Mouse (Mus musculus): Measurements from ENCODE around the gene Wnt3a. TPM values are rescaled to one million over a fixed set of nuclear protein-coding genes. Genes with fewer than 3 reads are reported as not detected.
A peak's percentile ranks its signal among the peaks of the same experiment; 100 is the strongest.
"Not testable (repeated sequence)": the region's sequence is repeated elsewhere in the genome, so short reads cannot be mapped to it uniquely, and the experiment has no call there.

Gene Wnt3a
- polyA plus RNA-seq, 1 experiment = not detected

DNA sequence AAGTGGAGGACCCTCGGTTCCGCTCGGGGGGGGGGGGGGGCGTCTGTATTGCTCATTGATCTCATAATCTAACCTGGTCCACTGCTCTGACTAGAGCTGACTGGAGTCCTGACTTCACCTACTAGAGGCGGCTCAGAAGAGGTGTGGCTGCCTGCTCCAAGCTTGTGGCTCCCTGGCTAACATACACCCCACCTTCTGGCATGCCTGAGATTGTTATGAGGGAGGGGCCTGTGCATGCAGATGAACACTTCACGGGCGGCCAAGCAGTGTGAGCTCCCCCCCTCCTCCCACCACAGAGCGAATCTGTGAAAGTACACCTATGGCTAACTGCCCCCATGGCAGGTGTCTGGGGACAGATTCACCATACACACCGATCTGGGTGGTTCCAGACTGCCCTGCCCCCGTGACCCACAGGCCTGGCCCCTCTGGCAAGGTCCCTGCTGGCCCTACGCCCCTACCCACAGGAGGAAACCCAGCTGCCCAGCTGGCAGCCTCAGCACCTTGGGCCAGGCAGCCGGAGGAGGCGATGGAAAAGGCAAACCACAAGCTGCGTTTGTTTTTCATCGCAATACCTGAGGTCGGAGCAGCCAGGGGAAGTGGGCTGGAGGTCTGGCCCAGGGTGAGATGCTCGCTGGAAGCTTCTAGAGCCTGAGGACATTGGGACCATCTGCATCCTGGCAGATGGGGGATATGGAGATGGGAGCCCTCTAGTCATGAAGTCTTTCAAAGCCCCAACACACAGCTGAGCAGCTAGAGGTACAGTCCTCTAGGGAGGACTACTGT is 22.7 kb upstream of the Wnt3a start:
- Histone ChIP-seq H3K27ac (replicated peaks; ENCODE audit: low read depth, low read length) (no peak overlapping the region), H3K4me1 (ENCODE audit: control insufficient read depth, insufficient read depth, insufficient read length, low read length) (no peaks in the 10 kb centered on the region), H3K4me3 (ENCODE audit: insufficient read depth, low read depth, low read length) (no peak overlapping the region)

DNA sequence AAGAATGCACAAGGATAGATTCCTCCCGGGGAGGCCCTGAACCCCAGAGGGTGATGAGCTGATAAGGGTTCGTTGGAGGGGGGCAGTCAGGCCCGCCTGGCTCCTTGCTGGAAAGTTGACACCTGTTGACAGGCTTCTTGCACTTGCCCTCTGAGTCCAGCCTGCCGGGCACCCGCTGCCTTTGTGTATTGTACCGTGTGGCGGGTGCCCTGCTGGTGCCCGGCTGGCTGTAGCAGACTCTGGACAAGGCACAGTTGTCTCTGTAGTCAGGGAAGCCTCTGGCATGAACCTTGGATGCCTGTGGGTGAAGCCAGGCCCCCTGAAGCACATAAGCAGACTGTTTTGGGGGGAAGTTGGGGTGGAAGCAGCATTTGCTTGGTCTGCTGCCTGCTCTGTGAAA is 21.9 kb upstream of the Wnt3a start:
- no peak overlapping the region for H3K27ac ChIP-seq (replicated peaks; ENCODE audit: low read depth, low read length)
- H3K4me1 ChIP-seq (ENCODE audit: control insufficient read depth, insufficient read depth, insufficient read length, low read length) = no peaks in the 10 kb centered on the region
- H3K4me3 ChIP-seq (ENCODE audit: insufficient read depth, low read depth, low read length) = no peak overlapping the region

DNA sequence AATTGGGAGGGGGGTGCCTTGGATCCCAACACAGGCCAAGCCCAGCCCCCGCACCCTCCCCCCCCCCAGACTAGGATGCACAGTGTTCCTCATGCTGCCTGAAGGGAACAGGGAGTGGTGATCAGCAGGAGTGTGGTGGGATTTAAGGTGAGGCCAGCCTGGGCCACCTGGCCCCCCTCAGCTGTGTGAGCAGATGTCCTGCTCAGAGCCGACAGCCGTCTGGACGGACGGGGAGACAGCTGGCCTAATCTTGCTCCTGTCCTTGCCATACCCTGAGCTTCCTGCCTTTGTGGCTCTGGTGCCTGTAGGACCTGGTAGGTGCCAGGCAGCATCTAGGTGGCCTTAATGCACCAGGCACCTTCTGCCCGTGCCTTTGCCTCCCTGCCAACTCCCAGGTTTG is 21.5 kb upstream of the Wnt3a start:
- H3K4me1 ChIP-seq (ENCODE audit: control insufficient read depth, insufficient read depth, insufficient read length, low read length) = no peaks in the 10 kb centered on the region
- H3K4me3 ChIP-seq (ENCODE audit: insufficient read depth, low read depth, low read length) = no peak overlapping the region
- no peak overlapping the region for H3K27ac ChIP-seq (replicated peaks; ENCODE audit: low read depth, low read length)

DNA sequence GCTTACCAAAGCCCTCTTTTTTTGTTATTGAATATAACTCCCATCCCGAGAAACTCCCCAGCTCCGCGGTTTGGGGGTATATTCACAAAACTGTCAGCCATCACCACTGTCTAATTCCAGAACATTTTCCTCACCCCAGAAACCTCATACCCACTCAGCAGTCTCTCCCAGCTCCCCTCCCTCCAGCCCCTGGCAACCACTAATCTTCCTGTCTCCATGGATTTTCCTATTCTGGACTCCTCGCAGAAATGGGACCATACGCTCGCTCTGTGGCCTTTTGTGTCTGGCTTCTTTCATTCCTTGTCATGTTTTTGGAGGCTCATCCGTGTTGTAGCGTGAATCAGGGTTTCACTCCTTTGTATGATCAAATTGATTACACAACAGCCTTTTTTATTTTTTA is 19.4 kb upstream of the Wnt3a start:
- H3K4me1 ChIP-seq (ENCODE audit: control insufficient read depth, insufficient read depth, insufficient read length, low read length) = peaks cover 4% of the 10 kb centered on the region; the same call in 1 of the 2 replicates
- no peak overlapping the region for H3K4me3 ChIP-seq (ENCODE audit: insufficient read depth, low read depth, low read length)
- no peak overlapping the region for H3K27ac ChIP-seq (replicated peaks; ENCODE audit: low read depth, low read length)

DNA sequence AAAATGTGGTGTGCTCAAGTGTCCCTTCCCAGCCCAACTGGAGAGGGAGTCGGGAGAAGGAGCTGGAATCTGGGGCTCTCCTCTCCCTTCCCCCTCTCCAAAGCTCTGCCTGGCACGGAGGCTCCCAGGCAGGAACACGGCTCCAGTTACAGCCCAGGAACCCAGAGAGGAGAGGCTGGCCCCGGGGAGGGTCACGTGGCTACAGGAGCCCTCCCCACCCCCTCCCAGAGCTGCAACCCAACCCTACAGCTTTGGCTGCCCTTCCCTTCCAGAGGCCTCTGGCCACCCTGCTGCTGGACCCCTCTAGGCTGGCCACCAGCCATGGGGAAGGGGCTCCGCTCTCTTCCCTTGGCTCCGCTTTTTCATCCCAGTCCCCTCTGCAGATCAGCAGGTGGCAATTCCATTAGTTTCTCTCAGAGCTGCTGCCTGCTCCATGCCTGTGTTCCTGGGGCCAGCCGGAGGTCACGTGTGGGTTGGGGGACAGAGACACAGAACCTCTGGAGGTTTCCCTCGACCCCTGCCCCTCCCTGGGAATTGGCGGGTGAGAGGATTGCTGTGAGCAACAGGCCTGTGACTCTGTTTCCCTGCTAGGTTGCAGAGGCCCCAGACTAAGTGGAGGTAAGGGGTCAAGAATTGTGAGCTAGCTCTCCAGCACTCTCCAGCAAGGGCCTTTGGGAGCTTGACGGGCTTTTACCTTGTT is 18.7 kb upstream of the Wnt3a start:
- no peak overlapping the region for H3K4me3 ChIP-seq (ENCODE audit: insufficient read depth, low read depth, low read length)

DNA sequence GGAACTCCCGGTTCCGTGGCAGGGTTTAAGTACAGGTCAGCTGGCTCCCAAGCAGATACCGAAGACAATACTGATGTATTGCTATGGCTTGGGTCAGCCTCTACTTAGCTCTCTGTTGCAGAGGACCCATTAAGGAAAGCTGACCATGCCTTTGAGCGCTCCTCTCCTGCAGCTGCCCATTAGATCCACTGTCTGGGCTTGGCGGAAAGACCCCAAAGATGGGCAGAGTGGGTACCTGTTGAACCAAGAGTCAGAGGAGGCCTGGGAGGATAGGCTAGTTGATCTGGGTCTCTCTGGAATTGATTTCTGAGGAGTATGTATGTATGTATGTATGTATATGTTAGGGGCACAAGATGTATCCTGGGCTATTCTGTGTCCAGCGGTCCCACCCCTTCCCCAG is 18.1 kb upstream of the Wnt3a start:
- Histone ChIP-seq H3K4me3 (ENCODE audit: insufficient read depth, low read depth, low read length) (no peak overlapping the region), H3K4me1 (ENCODE audit: control insufficient read depth, insufficient read depth, insufficient read length, low read length) (peaks cover 4% of the 10 kb centered on the region; the same call in 1 of the 2 replicates), H3K27ac (replicated peaks; ENCODE audit: low read depth, low read length) (no peak overlapping the region)

More for the DNA sequence above, 18.7 kb upstream of the Wnt3a start:
- H3K27ac ChIP-seq (replicated peaks; ENCODE audit: low read depth, low read length) = no peak overlapping the region
- H3K4me1 ChIP-seq (ENCODE audit: control insufficient read depth, insufficient read depth, insufficient read length, low read length) = peaks cover 4% of the 10 kb centered on the region; the same call in 1 of the 2 replicates

DNA sequence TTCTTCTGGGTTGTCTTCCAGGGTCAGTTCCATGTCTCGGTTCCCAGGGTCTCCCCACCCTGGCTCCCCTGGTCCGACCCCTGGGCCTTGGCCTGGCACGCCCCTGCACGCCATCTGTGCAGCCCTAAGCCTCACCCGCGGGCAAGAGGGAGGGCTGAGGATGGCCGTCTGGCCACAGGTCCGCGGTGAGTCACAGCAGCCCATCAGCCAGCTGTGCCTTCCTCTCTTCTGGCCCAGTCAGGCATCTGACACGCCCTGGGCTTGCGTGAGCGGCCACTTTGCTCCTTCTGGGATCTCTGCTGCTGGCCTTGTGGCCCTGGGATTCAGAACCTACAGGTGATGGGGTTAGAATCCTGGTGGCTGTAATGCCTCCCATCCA is 17.6 kb upstream of the Wnt3a start:
- no peak overlapping the region for H3K27ac ChIP-seq (replicated peaks; ENCODE audit: low read depth, low read length)
- H3K4me1 ChIP-seq (ENCODE audit: control insufficient read depth, insufficient read depth, insufficient read length, low read length) = peaks cover 4% of the 10 kb centered on the region; the same call in 1 of the 2 replicates
- H3K4me3 ChIP-seq (ENCODE audit: insufficient read depth, low read depth, low read length) = peak overlapping the region; percentile 10; the same call in 1 of the 2 replicates

DNA sequence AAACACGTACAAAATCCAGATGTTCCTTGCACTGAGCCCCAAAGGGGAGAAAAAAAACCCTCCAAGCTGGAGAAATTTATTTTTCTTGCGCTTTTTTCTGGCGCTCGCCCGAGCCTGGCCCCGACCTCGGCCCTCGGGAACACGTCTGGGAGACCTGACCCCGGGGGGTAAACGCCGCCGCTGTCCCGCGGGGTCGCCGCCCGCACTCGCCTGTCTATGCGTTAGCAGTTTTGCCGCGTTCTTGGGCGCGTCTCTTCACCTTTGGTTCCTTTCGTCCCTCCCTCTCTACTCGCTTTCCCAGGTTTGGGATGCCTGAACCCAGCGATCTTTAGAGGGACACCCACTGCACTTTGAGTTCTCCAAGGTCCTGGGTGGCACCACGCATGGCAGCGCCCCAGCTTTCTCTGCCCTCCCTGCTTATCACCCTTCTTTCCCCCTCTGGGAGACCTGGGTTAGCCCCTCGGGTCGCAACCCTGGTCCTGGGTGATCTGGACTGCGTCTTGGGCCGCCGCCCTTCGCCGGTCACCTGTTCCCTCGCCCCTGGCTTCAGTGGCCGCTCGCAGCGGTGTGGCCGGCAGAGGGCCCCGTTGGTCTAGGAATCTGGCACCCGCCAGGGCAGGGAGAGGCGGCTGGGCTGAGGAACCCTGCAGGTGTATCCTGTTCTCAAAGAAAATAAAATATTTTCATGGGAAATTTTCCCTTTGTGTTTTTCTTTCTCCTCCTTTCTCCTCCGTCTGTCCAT is 17.0 kb upstream of the Wnt3a start:
- Histone ChIP-seq H3K4me1 (ENCODE audit: control insufficient read depth, insufficient read depth, insufficient read length, low read length) (peaks cover 4% of the 10 kb centered on the region; the same call in 1 of the 2 replicates), H3K4me3 (ENCODE audit: insufficient read depth, low read depth, low read length) (peak overlapping the region; percentile 76), H3K27ac (replicated peaks; ENCODE audit: low read depth, low read length) (no peak overlapping the region)

DNA sequence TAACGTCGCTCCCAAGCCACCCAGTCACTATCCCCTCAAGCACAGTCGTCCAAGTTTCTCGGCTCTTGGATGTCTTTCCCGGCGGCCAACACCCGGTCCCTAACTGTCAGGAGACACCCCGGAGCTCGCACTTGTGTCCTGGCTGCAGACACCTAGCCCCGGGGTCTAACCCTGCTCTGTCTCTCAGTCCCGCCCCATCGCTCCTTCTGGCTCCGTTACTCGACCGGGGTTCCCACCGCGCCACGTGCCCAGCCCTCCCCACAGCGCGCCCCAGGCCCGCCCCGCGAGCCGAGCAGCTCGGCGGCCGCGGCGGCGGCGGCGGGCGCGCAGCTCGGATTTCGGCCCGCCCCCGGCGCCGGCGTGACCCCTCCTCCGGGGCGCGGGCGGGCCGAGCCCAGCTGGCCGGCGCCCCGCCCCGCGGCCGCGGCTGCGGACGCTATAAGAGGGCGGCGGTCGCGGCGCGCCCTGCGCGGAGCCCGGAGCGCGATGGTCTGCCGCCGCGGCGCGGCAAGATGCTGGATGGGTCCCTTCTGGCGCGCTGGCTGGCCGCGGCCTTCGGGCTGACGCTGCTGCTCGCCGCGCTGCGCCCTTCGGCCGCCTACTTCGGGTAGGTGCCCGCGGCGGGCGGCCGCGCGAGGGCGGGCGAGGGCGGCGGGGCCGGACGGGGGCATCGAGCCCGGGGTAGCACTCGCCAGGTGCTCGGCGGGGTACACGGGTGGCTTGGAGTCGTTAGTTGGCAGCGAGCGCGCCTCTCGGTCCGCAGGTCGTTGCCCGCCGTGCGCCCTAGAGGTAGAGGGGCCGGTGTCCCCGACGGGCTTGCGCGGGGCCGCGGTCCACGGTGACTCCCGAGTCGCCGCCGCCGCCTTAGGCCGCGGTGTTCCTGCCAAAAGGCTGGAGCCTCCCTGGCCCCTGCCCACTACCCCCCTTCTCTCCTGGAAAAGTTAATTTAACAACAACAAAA is 16.2 kb upstream of the Wnt3a start, which contains the start of gene Wnt9a:
Gene Wnt9a, plus strand, starts transcription at position 468 of the 961 bp plus-strand sequence.
- Histone ChIP-seq H3K4me3 (ENCODE audit: insufficient read depth, low read depth, low read length) (peak within 1 kb of the TSS; percentile 76), H3K27ac (replicated peaks; ENCODE audit: low read depth, low read length) (no peak within 1 kb of the TSS), H3K4me1 (ENCODE audit: control insufficient read depth, insufficient read depth, insufficient read length, low read length) (peaks cover 4% of the 10 kb centered on the region; the same call in 1 of the 2 replicates)

DNA sequence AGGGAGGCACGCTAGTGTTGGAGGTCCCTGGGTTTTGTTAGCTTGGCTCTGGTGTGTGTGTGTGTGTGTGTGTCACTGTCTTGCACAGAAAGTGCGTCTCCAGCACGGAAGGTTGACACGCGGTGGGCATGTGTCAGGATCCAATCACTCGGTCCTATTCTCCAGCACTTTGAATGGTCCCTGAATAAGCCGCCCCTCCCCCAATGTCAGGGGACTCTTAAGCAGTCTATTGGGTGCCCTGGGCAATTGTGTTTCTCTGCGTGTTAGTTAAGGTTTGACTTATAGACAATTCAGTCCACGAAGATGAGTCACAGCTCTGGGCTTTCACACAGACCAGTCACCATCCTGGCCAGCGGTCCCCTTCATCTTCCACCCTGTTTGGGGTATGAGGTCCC is 15.3 kb upstream of the Wnt3a start:
- Histone ChIP-seq H3K27ac (replicated peaks; ENCODE audit: low read depth, low read length) (no peak overlapping the region), H3K4me1 (ENCODE audit: control insufficient read depth, insufficient read depth, insufficient read length, low read length) (peaks cover 4% of the 10 kb centered on the region; the same call in 1 of the 2 replicates), H3K4me3 (ENCODE audit: insufficient read depth, low read depth, low read length) (peak overlapping the region; percentile 76; the same call in 1 of the 2 replicates)

DNA sequence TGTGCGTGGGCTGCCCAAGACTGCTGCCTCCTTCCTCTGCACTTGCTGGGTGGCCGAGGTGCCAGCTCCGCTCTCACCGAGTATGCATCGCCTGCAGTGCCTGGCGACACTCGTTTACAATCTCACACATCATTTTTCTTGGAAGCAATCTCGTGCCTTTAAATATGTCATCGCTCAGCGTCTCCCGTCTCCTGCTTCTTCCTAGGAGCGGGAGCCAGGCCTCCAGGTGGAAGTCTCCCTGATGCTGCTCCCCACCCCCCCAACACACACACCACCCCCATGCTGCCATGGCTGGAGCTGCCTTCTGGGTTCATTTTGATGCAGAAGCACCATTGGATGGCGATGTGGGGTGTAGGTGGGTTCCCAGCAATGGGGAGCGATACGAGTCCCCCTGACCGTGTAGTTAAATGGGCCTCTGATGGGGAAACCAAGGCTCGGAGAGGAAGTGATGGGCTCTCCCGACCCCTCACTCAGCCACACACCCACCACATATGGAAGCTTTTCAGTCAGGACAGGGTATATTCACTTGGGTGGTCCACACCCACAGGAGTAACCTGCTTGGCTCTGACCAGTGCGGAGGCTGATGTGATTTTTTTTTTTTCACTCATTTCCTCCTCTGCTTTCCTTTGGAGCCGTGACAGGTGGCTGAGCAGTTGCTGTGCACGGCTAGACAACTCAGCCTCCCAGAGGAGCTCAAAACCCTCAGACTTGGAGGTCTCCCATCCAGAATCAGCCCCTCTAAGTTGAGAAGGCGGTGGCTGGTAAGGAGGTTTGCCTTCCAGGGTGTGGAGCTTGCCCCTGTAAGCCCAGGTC is 14.7 kb upstream of the Wnt3a start:
- no peak overlapping the region for H3K4me3 ChIP-seq (ENCODE audit: insufficient read depth, low read depth, low read length)
- no peak overlapping the region for H3K27ac ChIP-seq (replicated peaks; ENCODE audit: low read depth, low read length)

DNA sequence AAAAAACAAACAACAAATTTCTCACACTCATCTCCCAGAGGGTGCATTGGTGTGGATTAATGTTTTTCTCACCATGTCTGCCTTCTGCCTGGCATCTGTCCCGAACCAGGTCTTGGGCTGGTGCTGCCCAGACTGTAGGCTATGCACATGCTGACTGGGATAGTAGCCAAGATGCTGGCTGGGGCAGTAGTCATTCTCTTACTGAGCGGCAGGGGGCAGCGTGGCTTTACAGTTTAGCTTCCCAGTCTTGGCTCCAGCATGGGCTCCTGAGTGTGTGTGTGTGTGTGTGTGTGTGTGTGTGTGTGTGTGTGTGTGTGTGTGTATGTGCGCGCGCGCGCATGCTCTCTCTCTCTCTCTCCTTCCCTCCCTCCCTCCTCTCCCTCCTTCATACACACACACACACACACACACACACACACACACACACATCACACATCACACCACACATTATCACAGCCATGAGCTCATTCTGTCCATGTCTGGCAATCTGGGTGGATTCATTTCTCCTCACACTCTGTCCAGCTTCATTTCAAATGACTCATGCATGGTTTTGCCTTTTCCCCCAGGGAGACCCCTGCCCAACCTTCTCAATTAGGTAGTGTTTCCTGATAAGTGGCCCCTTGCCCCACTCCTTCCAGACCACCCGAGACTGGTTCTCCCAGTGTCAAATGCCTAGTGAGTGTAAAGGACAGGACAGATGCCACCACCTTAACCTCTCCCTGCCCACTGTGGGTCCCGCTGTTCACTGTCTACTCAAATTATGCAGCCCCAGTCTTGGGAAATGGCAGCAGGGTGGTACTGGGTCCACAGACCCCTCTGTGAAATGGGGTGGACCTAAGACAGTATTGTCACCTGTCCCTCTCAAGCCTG is 12.4 kb upstream of the Wnt3a start:
- Histone ChIP-seq H3K27ac (replicated peaks; ENCODE audit: low read depth, low read length) (no peak overlapping the region), H3K4me3 (ENCODE audit: insufficient read depth, low read depth, low read length) (no peak overlapping the region), H3K4me1 (ENCODE audit: control insufficient read depth, insufficient read depth, insufficient read length, low read length) (peaks cover 4% of the 10 kb centered on the region; the same call in 1 of the 2 replicates)

More for the DNA sequence above, 14.7 kb upstream of the Wnt3a start:
- peaks cover 4% of the 10 kb centered on the region; the same call in 1 of the 2 replicates for H3K4me1 ChIP-seq (ENCODE audit: control insufficient read depth, insufficient read depth, insufficient read length, low read length)

DNA sequence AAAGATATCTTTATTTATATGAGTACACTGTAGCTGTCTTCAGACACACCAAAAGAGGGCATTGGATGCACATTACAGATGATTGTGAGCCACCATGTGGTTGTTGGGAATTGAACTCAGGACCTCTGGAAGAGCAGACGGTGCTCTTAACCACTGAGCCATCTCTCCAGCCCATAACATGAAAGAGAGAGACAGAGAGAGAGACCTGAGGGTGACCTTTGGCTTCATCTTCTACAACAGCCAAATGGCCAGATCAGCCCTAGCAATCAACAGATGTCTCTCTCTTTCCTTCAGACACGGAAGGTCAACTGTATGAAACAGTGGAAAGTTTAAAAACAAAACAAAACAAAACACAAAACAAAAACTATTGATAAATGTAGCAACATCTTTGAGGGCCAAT is 10.5 kb upstream of the Wnt3a start:
- H3K4me1 ChIP-seq (ENCODE audit: control insufficient read depth, insufficient read depth, insufficient read length, low read length); H3K4me3 ChIP-seq (ENCODE audit: insufficient read depth, low read depth, low read length); H3K27ac ChIP-seq (replicated peaks; ENCODE audit: low read depth, low read length): not testable (repeated sequence)
